Mouse (Mus musculus) ES-E14 (cell line): ENCODE measurements at regions not wholly inside any gene's neighbourhood (a gene's known extent, or its start where the extent isn't known, plus 50 kb on each side); places are given as distances from the start of the nearest gene placed in this dataset.

Experiments used
- DNase-seq: peaks from one replicate; pipeline ENCODE4 v3.0.0-alpha.2; 2013; ENCODE audit warnings: low read depth, low spot score
- H3K27ac ChIP-seq: 2 replicates; pipeline ENCODE4 v1.5.1; 2012; ENCODE audit warnings: low read depth, mild to moderate bottlenecking, low read length, moderate library complexity, mixed read lengths; ENCODE audit not compliant: poor library complexity, insufficient read depth, severe bottlenecking
- H3K36me3 ChIP-seq: 2 replicates; pipeline ENCODE4 v1.6.1; 2012; ENCODE audit warnings: mild to moderate bottlenecking, low read length, moderate library complexity, mixed read lengths; ENCODE audit not compliant: control insufficient read depth, poor library complexity, insufficient read depth, severe bottlenecking
- H3K4me1 ChIP-seq, 2 experiments: fragments of 150-350 bp in 1 of 2; sonication (generic) in 1 of 2; 2 replicates each; pipeline ENCODE4 v1.6.1; 2012; ENCODE audit warnings: low read length in 2 of 2, mild to moderate bottlenecking in 1 of 2, mixed read lengths in 1 of 2; ENCODE audit not compliant: control insufficient read depth in 2 of 2, insufficient read depth in 2 of 2, poor library complexity in 1 of 2
- H3K4me3 ChIP-seq, 2 experiments: fragments of 150-350 bp in 1 of 2; sonication (generic) in 1 of 2; 2 replicates each; pipeline ENCODE4 v1.5.1; 2012; ENCODE audit warnings: low read length in 2 of 2, low read depth in 1 of 2, mild to moderate bottlenecking in 1 of 2, mixed read lengths in 1 of 2; ENCODE audit not compliant: insufficient read depth in 1 of 2, poor library complexity in 1 of 2, severe bottlenecking in 1 of 2
- H3K9ac ChIP-seq: 2 replicates; pipeline ENCODE4 v1.6.1; 2012; ENCODE audit warnings: low read depth, mild to moderate bottlenecking, low read length, mixed read lengths; ENCODE audit not compliant: poor library complexity, insufficient read depth, severe bottlenecking
- H3K9me3 ChIP-seq: fragments of 150-350 bp; sonication (generic); 2 replicates; pipeline ENCODE4 v1.6.1; 2012; ENCODE audit warnings: low read depth, mild to moderate bottlenecking, low read length; ENCODE audit not compliant: control insufficient read depth, insufficient read depth
- CHD2 ChIP-seq: IDR thresholded peaks from 2 replicates; pipeline ENCODE4 v1.6.1; 2014; ENCODE audit warnings: mild to moderate bottlenecking, low read depth, low read length, inconsistent platforms
- HCFC1 ChIP-seq: IDR thresholded peaks from 2 replicates; pipeline ENCODE4 v1.6.1; 2012; ENCODE audit warnings: low read length, inconsistent platforms, borderline replicate concordance; ENCODE audit not compliant: insufficient read depth
- MAFK ChIP-seq: IDR thresholded peaks from 2 replicates; pipeline ENCODE4 v1.6.1; 2014; ENCODE audit warnings: mild to moderate bottlenecking, low read depth, low read length, inconsistent platforms; ENCODE audit not compliant: insufficient read depth
- ZC3H11A ChIP-seq: IDR thresholded peaks from 2 replicates; pipeline ENCODE4 v1.6.1; 2012; ENCODE audit warnings: low read depth, mild to moderate bottlenecking, inconsistent platforms, low read length, borderline replicate concordance
- ZNF384 ChIP-seq: IDR thresholded peaks from 2 replicates; pipeline ENCODE4 v1.6.1; 2012; ENCODE audit warnings: low read depth, low read length, inconsistent platforms
- in situ Hi-C, 2 experiments: fragments of 600-800 bp; cut with MboI; formaldehyde crosslinking; loops; one replicate each; pipeline ENCODE4 v1.15.1; 2025; ENCODE audit warnings: low sequenced_read_pairs in 2 of 2, inconsistent platforms in 1 of 2; ENCODE audit not compliant: unreplicated experiment in 2 of 2

DNA sequence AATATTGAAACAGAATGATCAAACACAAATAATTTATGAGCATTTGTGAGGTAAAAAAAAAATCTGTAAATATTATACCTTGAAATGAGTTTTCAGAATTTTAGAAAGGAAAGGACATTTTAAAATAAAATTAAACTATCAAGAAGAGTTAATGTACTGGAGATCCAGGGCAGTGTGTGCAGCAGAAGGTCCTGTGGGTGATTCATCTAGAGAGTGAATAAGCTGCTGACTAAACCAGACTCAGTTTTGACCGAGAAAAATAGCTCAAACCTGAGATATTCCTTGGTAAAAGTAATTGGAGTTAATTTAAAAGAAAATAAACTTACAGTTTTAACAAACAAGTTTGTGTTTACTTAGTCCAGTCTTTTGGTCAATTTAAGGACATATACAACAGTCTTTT lies 1118.6 kb upstream of the Celf2 start:
- in situ Hi-C loops, result no loop called here
- no peak for TF ChIP-seq ZC3H11A
- no peak for TF ChIP-seq CHD2
- no peak for TF ChIP-seq MAFK
- no peak for TF ChIP-seq ZNF384
- no peak for TF ChIP-seq HCFC1
- no peak for DNase-seq
- no peak overlapping the region for H3K9ac ChIP-seq
- H3K4me3 ChIP-seq, result no peak overlapping the region
- no peaks in the 10 kb centered on the region for H3K4me1 ChIP-seq
- H3K27ac ChIP-seq, result no peak overlapping the region
- no peaks in the 10 kb centered on the region for H3K36me3 ChIP-seq
- H3K9me3 ChIP-seq, result no peaks in the 10 kb centered on the region

DNA sequence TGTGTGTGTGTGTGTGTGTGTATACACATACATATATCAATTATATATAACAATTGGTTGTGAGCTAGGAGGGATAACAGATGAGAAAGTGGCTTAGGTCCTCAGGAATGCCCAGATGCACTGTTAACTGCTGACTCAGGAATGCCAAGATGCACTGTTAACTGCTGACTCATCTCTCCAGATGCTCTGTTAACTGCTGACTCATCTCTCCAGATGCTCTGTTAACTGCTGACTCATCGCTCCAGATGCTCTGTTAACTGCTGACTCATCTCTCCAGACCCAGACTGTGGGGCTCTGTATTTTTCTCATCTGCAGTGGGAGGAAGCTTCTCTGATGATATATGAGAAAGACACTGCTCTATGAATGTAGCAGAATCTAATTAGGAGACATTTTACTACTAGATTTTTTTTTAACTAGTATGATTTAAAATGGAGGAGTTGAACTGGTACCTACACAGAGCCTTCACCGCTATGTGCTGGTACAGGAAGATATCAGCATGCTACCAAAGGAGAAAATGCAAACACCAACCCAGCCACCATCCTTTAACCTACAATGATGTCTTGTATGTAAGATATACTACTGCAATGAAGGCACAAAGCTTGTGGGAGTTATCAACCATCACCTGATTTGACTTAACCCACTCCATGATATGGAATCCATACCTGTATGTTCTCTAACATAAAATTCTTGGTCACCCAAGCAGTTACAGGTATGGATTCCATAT lies 1119.3 kb upstream of the Celf2 start:
- Histone ChIP-seq H3K27ac (no peak overlapping the region), H3K4me1 (no peaks in the 10 kb centered on the region), H3K9me3 (no peaks in the 10 kb centered on the region), H3K36me3 (no peaks in the 10 kb centered on the region), H3K4me3 (no peak overlapping the region), H3K9ac (no peak overlapping the region)
- DNase-seq, result no peak
- TF ChIP-seq ZC3H11A (no peak), MAFK (peak; percentile 98)
- in situ Hi-C loops, result no loop called here

DNA sequence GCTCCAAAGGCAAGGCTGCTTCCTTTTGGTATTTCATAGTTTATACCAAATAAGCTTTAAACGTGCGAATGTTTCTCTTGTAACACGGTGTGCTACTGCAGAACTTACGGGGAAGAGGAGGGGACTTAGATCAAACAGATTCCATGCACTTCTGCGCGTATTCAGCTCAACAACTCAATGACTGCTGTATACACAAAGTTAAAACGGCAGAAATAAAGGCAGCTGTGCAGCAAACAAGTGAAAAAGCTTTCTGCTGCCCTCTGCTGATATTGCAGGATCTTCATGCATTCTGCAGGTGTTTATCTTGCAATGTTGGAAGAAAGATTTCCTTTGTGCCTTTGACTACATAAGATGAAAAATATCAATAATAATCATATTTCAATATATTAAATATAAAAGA lies 1128.7 kb upstream of the Celf2 start:
- DNase-seq, result no peak
- Histone ChIP-seq H3K4me1 (no peaks in the 10 kb centered on the region), H3K36me3 (no peaks in the 10 kb centered on the region), H3K9me3 (no peaks in the 10 kb centered on the region), H3K9ac (no peak overlapping the region), H3K27ac (no peak overlapping the region), H3K4me3 (no peak overlapping the region)
- in situ Hi-C loops, result no loop called here
- no peak for TF ChIP-seq MAFK
- no peak for TF ChIP-seq ZNF384
- TF ChIP-seq ZC3H11A, result no peak
- TF ChIP-seq HCFC1, result no peak
- TF ChIP-seq CHD2, result no peak

DNA sequence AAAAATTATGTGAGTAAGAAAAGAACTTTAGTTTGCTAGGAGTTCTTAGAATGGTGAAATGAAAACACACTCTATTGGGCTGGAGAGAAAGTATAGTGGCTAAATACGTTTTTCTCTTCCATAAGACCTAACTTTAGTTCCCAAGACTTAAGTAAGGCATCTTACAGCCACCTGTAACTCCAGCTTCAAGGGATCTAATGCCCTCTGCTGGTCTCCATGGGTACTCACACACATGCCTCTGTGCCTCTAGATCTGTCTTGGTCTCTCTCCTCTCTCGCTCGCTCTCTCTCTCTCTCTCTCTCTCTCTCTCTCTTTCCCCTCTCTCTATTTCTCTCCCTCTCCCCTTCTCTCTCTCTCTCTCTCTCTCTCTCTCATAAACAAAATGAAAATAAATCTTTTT lies 1129.9 kb upstream of the Celf2 start:
- no peak for TF ChIP-seq CHD2
- TF ChIP-seq ZC3H11A, result peak; percentile 45; the same call in 1 of the 2 replicates
- Histone ChIP-seq H3K27ac (no peak overlapping the region), H3K4me1 (no peaks in the 10 kb centered on the region), H3K9me3 (no peaks in the 10 kb centered on the region), H3K9ac (no peak overlapping the region), H3K36me3 (no peaks in the 10 kb centered on the region), H3K4me3 (no peak overlapping the region)
- peak; percentile 24 for DNase-seq
- in situ Hi-C loops, result no loop called here

DNA sequence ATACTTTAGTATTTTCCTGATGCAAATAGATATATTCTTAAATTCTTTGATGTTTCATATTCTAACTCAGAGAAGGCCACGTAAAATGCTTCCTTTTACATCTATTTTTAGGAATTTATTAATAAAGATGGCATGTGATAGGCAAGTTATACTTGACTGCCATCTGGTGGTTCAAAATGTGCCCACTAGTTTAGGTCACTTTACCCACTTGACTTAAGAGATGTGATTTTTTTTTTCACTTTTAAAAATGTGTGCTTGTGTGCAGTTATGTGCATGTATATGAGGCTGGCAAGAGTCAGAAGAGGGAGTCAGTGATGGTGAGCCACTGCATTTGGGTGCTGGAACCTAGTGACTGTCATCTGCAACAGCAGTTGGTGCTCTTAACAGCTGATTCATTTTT lies 1136.1 kb upstream of the Celf2 start:
- no peak overlapping the region for H3K9ac ChIP-seq
- no peak for DNase-seq
- no peak overlapping the region for H3K27ac ChIP-seq
- H3K9me3 ChIP-seq, result no peaks in the 10 kb centered on the region
- no peak overlapping the region for H3K4me3 ChIP-seq
- no peaks in the 10 kb centered on the region for H3K4me1 ChIP-seq
- in situ Hi-C loops, result no loop called here
- no peak for TF ChIP-seq CHD2
- no peak for TF ChIP-seq MAFK
- no peak for TF ChIP-seq ZC3H11A
- no peak for TF ChIP-seq HCFC1
- no peak for TF ChIP-seq ZNF384
- H3K36me3 ChIP-seq, result no peaks in the 10 kb centered on the region
